ENCODE assay signal across 8 mouse cellular contexts in genomic region chr10:75837248-75837759, GRCm38 (mm10). TPM values are rescaled to one million over a fixed set of nuclear protein-coding genes. Genes with fewer than 3 reads are reported as not detected.
DNase-seq lines count a peak whose midpoint lies in the region; ATAC-seq and TF ChIP-seq lines count a peak whose summit lies in the region.

TSS of gene Gstt2 (minus strand) at chr10:75837424.

- H3K79me3 ChIP-seq in C2C12 (ENCODE audit: low read depth) = no peaks in the 10 kb centered on the region

- no peak for TF ChIP-seq CTCF in C2C12 (IDR thresholded peaks at IDR 0.05; ENCODE audit: control insufficient read depth, insufficient read depth, insufficient read length)
- 0 out of 2 replicates have a peak, but pooled peaks have one; percentile 7 for TF ChIP-seq CTCF in embryonic fibroblast, embryonic 13.5 days (IDR thresholded peaks at IDR 0.05; ENCODE audit: borderline replicate concordance, insufficient read depth, low read length)

- H3K4me1 ChIP-seq in embryonic fibroblast, embryonic 13.5 days (ENCODE audit: control insufficient read depth, insufficient read depth, low read length) = no peaks in the 10 kb centered on the region
- H3K4me1 ChIP-seq in limb, embryonic 13.5 days = peaks cover 39% of the 10 kb centered on the region
- peaks cover 26% of the 10 kb centered on the region for H3K4me1 ChIP-seq in midbrain, embryonic 15.5 days

- DNase-seq in brain, adult 2 months (ENCODE audit: low read depth, low spot score) = peak; percentile 98
- DNase-seq in heart, adult 9 months (ENCODE audit: low spot score in 2 of 2) = peak; percentile 96 to 98
- peak; percentile 98 for DNase-seq in kidney, adult 9 months
- DNase-seq in spleen, adult 18-20 months = peak; percentile 69 to 79

- H3K4me2 ChIP-seq in limb, embryonic 13.5 days (replicated peaks) = peak within 1 kb of the TSS; percentile 76
- H3K4me2 ChIP-seq in midbrain, embryonic 15.5 days = peak within 1 kb of the TSS; percentile 59

- peak; percentile 92 for ATAC-seq in limb, embryonic 13.5 days (ENCODE audit: low FRiP score, low read depth)
- peak; percentile 92 for ATAC-seq in midbrain, embryonic 15.5 days (replicated peaks)

- peak within 1 kb of the TSS; percentile 51 for H3K27ac ChIP-seq in embryonic fibroblast, embryonic 13.5 days (ENCODE audit: insufficient read depth, low read length)
- peak within 1 kb of the TSS; percentile 86 for H3K27ac ChIP-seq in limb, embryonic 13.5 days
- H3K27ac ChIP-seq in midbrain, embryonic 15.5 days = peak within 1 kb of the TSS; percentile 80

- no peaks in the 10 kb centered on the region for H3K79me2 ChIP-seq in C2C12 (ENCODE audit: control insufficient read depth, insufficient read depth)

- no peaks in the 10 kb centered on the region for H3K9me3 ChIP-seq in limb, embryonic 13.5 days
- no peaks in the 10 kb centered on the region for H3K9me3 ChIP-seq in midbrain, embryonic 15.5 days

- peak within 1 kb of the TSS; percentile 70 for H3K9ac ChIP-seq in limb, embryonic 13.5 days
- H3K9ac ChIP-seq in midbrain, embryonic 15.5 days = peak within 1 kb of the TSS; percentile 46

- TF ChIP-seq POLR2A in embryonic fibroblast, embryonic 13.5 days (IDR thresholded peaks at IDR 0.05; ENCODE audit: low read depth, low read length) = peak; percentile 59

- H3K36me3 ChIP-seq in C2C12 (ENCODE audit: control insufficient read depth, insufficient read depth) = no peaks in the 10 kb centered on the region
- H3K36me3 ChIP-seq in limb, embryonic 13.5 days = no peaks in the 10 kb centered on the region
- no peaks in the 10 kb centered on the region for H3K36me3 ChIP-seq in midbrain, embryonic 15.5 days (replicated peaks)

- peak within 1 kb of the TSS; percentile 19 for H3K4me3 ChIP-seq in C2C12 (ENCODE audit: insufficient read depth, poor library complexity, severe bottlenecking)
- peak within 1 kb of the TSS; percentile 37 for H3K4me3 ChIP-seq in embryonic fibroblast, embryonic 13.5 days (ENCODE audit: insufficient read depth, low read length)
- peak within 1 kb of the TSS; percentile 47 for H3K4me3 ChIP-seq in limb, embryonic 13.5 days
- H3K4me3 ChIP-seq in midbrain, embryonic 15.5 days = peak within 1 kb of the TSS; percentile 48

- WGBS in limb, embryonic 13.5 days = under 1% methylated on average over 21 of the region's 21 CpGs
- WGBS in midbrain, embryonic 15.5 days = 0% methylated on average over 21 of the region's 21 CpGs

- peak within 1 kb of the TSS; percentile 39 for H3ac ChIP-seq in C2C12 (ENCODE audit: control insufficient read depth, insufficient read length, low read depth)

- H3K27me3 ChIP-seq in C2C12 (ENCODE audit: control insufficient read depth, insufficient read depth, insufficient read length) = no peaks in the 10 kb centered on the region
- peaks cover 18% of the 10 kb centered on the region for H3K27me3 ChIP-seq in limb, embryonic 13.5 days
- peaks cover 26% of the 10 kb centered on the region for H3K27me3 ChIP-seq in midbrain, embryonic 15.5 days (replicated peaks)

TF ChIP-seq in C2C12, 6 proteins besides CTCF, POLR2A, EP300 and RAD21:
- TF ChIP-seq MYOD1 (IDR thresholded peaks at IDR 0.05; ENCODE audit: control insufficient read depth, insufficient read length, low read depth) (no peak), MAX (IDR thresholded peaks at IDR 0.05) (peak; percentile 86)

RNA-seq across cellular contexts. Expression of gene Gstt2, which starts in this region (rescaled TPM):
- 0.49 TPM for polyA plus RNA-seq in C2C12 (2012; fragmentation: generic; extraction: Trizol)
- 2.6 and 4.4 TPM in 2 replicates for polyA plus RNA-seq in embryonic fibroblast, embryonic 13.5 days (2011; ENCODE audit: insufficient read length, low read depth, missing spikeins)
- polyA plus RNA-seq in limb, embryonic 13.5 days (2015; fragmentation: Nextera tagmentation; extraction: Ambion mirVana) = 12.7 and 13.8 TPM in 2 replicates
- 7.4 and 7.5 TPM in 2 replicates for polyA plus RNA-seq in midbrain, embryonic 15.5 days (2015; fragmentation: Nextera tagmentation; extraction: Ambion mirVana)

Comparison
In these comparisons a context has a peak if more than half of its experiments do, and no peak if none do; other contexts are left out.
1. Peak in every context shown above with its lines: DNase-seq, ATAC-seq, H3K4me3 ChIP-seq and H3K27ac ChIP-seq.